Mouse (Mus musculus): ENCODE results near the gene Snap23. TPM values are rescaled to one million over a fixed set of nuclear protein-coding genes. Genes with fewer than 3 reads are reported as not detected.
A peak's percentile ranks its signal among the peaks of the same experiment; 100 is the strongest.

Snap23 gene
- total RNA-seq, 2 experiments from 2014 or later = 62.0 to 63.1 TPM

DNA sequence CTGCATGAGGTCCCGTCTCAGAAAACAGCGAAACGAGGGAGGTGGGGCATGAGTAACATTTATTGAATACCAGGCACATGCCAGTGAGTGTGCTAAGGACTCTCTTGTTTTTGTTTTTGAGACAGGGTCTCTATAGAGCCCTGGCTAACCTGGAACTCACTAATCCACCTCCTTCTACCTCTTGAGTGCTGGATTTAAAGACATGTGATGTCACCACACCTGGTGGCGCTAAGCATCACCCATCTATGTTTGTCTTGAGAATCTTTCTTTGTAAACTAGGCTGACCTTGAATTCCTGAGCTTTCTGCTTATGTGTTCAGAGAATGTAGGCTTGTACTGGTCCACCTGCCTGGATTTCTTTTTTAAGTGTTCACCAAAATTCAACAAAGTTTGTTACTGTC lies 10.3 kb downstream of the Snap23 start:
- no peak for DNase-seq (ENCODE audit: low spot score in 2 of 2)

DNA sequence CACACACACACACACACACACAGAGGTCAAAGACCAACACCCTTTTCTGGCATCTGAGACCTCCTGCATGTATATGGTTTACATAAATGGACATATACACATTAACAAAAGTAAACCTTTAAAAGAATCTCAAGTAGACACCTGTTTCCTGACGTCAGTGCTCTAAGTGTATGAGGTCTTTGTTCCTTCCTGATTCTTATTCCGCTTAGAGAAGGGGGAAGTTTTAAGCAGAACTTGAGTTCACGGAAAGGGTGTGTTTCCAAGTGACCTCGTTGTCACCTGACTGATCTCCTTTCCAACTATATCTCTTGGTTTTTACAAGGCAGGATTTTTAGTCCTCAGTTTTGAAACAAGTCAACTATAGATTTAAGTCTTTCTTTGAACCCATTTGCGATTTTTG lies 10.8 kb downstream of the Snap23 start:
- no peak for DNase-seq (ENCODE audit: low spot score in 2 of 2)

DNA sequence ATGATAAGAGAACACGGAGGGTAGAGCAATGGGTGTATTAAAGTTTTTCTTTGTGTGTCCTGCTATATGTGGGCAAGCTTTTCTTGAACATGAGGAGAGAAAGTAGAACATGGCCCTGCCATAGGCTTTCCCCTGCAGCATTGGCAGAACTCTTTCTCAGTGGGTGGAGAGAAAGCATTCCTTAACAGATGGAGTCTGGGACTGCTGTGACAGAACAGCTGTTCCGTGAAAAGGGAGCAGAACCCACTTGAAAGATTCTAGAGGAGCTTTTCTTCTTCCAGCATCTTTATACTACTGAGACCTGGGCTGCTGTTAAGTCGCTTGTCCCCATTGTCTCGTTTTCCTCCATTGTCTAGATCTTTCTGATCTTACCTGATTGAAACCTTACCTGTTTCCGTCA lies 22.3 kb downstream of the Snap23 start:
- no peak for DNase-seq (ENCODE audit: low spot score in 2 of 2)

DNA sequence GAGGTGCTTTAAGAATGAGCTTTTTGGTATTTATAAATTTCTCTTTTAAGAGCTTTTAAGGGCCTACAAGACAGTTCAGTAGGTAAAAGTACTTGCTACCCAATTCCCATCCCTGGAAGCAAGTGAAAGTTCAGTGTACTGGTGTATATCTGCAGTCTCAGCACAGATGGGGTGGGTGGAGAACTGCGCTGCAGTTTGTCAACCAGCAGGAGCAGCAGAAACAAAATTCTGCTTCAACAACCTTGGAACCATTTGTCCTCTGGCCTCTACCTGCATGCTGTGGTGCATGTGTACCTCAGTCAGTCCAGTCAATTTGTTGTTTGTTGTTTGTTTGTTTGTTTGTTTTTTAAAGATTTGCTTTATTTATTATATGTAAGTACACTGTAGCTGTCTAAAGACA lies 24.8 kb downstream of the Snap23 start:
- DNase-seq (ENCODE audit: low spot score in 2 of 2) = no peak

DNA sequence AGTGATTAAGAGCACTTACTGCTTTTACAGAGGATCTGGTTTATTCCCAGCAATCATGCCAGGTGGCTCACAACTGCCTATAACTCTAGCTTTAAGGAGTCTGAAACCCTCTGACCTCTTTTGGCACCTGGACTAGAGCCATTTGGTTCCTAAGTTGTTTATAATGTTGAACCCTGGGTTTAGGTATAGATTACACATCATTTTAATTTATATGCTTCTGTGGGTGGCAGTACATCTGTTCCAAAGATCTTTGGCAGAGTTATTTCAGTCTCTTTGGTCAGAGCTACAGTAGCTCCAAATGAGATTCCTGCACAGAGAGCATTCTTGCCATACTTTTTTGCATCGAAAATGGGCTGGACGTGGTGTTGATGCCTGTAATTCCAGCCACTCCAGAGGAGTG lies 30.3 kb downstream of the Snap23 start:
- DNase-seq (ENCODE audit: low spot score in 2 of 2) = no peak

DNA sequence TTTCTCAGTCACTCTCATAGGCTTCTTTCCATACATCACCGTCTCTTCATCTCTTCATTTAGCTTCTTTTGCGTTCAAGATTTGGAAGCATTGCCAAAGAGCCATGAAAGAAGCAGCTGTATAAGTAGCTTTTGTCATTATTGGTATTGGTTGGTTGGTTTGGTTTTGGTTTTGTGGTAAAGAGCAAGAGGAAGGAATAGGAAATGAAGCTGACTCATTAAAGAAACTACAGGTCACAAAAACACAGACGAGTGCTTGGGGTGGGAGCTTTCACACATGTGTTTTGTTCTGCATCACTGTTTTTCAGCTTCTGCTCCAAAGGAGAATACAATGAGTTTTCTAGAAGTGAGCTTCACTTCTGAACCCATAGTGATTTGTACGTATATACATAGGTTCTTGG lies 32.0 kb downstream of the Snap23 start:
- DNase-seq (ENCODE audit: low spot score in 2 of 2) = no peak

DNA sequence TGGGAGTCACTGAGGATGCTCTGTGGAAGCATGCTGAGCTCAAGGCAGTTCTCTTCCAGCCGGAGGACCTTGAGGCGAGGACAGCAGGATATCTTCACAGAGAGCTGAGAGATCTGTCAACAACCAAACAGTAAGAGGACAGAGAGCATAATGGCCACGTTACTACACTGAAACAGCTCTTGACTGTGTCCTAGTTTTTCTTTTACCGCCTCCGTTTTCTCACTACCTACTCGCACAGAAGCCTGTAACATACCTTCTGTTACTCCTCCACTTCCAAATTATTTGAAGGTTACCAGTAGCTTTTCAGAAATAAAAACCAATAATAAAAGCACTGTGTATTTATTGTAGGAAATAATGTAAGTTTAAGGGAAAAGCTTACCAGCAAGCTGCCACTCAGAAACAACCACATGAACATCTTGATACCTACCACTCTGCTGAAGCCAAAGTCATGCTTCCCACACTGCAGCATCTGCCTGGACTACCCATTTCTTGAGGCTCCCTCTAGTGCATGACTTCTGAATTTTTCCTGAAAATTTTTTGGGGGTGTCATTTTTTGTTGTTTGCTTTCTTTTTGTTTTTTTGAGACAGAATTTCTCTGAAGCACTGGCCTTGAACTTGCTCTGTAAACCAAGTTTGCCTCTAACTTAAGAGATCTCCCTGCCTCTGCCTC lies 38.7 kb downstream of the Snap23 start:
- DNase-seq (ENCODE audit: low spot score in 2 of 2) = no peak

DNA sequence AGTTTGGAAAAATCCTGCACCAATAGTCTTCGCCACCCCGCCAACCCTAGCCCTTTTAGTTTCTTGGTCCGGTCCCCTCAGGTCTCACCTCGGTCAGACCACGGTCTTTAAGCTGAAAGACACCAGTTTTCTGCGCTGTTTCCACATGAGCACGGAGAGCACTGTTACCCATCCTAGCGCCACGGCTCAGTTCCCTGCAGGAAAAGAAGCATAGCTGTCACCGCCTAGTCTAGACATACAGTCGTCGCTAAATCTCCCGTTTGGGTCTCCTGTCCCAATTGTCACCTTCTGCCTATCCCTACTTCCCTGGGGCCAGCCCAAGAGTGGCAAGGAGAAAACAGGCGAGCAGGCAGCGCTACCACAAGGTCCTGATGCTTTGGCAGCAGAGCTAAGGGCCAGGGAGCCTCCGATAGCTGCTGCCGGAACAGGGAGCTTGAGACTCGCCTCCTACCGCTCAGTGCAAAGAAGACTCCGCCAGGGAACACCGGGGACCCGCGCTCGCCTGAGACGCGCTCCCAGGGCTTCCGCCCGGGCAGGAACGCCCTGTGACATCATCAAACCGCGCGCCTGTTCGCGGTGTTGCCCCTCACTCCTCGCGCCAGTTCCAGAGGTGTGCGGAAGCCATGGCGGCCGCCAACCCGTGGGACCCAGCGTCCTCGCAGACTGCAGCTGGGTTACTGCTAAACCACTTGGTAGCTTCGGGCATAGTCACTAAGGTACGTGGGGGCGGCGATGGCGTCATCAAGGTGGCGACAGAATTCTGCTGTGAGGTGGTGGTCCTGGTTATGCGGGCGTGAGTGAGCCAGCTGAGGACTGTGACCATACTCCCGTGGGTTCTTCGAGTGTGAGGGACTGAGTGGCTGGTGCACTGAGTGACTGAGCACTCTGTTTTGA lies 41.6 kb downstream of the Snap23 start, which contains the start of the genes Haus2 and Lrrc57:
Gene Haus2 (plus strand): TSS at position 554 of the 894 bp plus-strand sequence.
Gene Lrrc57 (minus strand): TSS at position 691 of the 894 bp plus-strand sequence.
- peak; percentile 91 to 92 for DNase-seq (ENCODE audit: low spot score in 2 of 2)

DNA sequence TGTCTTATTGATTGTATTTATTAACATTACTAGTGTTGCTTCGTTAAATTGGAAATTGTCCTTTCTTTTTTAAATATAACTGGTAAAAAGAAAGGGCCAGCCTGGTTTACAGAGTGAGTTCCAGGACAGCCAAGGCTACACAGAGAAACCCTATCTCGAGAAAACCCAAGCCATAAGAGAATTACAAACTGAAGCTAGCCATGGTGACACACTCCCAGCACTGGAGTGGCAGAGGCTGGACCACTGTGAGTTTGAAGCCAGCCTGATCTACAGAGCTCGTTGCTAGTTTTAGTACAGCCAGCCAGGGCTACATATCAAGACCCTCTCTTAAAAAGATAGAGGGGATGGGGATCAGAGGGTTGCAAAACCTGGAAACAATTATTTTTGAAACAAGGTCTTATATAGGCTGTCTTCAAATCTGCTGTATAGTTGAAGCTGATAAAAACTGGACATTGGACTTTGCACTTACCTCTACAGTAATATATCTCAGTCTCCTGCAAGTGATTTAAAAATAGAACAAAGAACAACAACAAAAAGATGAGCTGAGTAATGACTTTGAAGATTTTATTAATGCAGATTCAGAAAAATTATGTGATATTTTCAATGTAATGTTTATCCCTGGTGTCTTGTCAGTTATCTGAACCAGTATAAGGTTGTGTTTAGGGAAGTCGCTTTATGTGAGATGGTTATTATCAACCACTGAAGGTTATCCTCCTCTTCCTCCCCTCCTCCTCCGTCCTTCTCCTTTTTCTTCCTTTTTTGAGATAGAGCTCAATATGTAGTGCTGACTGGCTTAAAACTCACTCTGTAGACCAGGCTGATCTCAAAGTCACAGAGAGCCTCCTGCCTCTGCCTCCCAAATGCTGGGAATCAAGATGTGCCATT lies 49.0 kb downstream of the Snap23 start:
- no peak for DNase-seq (ENCODE audit: low spot score in 2 of 2)

DNA sequence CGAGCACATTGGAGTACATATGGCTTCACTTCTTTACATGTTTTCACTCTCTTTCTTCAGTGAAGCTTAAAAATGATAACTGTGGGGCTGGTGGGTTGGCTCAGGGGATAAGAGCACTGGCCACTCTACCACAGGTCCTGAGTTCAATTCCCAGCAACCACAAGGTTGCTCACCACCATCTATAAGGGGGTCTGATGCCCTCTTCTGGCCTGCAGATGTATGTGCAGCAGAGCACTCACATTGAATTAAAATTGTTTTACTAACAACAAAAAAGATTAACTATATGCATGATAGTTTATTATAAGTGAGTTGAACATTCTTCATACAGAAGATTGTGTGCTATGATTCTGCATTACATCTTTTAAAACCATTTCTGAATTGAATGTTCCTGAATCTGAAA lies 52.1 kb downstream of the Snap23 start:
- no peak for DNase-seq (ENCODE audit: low spot score in 2 of 2)

DNA sequence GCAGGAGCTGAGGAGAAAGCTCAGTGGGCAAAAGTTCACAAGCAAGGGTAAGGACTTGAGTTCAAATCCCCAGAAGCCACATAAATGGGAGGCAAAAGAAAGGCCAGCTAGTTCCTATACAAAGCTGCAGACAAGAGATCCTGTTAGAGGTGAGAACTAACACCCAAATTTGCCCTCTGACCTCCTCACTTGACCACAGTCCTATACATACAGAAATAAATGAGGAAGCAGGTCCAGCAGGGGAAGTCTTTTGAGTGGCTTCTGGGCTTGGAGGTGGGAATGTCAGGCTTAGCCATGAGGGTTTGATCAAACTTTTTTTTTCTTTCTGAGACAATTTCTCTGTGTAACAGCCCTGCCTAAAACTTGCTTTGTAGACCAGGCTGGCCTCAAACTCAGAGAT lies 55.4 kb downstream of the Snap23 start:
- DNase-seq (ENCODE audit: low spot score in 2 of 2) = no peak

DNA sequence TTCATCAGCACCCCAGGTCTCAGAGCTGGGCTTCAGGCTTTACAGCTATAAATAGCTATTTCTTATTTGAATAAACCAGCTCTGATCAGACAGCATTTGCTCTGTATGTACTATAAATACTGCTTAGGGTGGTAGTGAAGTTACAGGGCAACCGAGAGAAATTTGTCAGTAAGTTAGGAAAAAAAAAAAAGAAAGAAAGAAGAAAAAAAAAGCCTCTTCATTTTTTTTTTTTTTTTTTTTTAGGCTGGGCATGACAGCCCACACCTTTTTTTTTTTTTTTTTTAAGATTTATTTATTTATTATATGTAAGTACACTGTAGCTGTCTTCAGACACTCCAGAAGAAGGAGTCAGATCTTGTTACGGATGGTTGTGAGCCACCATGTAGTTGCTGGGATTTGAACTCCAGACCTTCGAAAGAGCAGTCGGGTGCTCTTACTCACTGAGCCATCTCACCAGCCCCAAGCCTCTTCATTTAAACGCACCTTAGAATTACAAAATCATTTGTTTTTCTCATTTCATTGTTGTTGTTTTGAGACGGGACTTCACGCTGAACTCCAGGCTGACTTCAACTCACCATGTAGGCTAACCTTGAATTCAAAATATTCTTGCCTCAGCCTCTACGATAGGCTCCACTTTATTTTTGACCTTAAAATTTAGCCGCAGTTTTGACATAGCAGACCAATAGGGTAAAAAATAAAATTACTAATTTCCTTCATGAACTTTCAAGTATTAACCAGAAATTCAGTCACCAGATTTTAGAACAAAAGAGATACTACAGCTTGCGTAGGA lies 60.8 kb downstream of the Snap23 start:
- DNase-seq (ENCODE audit: low spot score in 2 of 2) = no peak

DNA sequence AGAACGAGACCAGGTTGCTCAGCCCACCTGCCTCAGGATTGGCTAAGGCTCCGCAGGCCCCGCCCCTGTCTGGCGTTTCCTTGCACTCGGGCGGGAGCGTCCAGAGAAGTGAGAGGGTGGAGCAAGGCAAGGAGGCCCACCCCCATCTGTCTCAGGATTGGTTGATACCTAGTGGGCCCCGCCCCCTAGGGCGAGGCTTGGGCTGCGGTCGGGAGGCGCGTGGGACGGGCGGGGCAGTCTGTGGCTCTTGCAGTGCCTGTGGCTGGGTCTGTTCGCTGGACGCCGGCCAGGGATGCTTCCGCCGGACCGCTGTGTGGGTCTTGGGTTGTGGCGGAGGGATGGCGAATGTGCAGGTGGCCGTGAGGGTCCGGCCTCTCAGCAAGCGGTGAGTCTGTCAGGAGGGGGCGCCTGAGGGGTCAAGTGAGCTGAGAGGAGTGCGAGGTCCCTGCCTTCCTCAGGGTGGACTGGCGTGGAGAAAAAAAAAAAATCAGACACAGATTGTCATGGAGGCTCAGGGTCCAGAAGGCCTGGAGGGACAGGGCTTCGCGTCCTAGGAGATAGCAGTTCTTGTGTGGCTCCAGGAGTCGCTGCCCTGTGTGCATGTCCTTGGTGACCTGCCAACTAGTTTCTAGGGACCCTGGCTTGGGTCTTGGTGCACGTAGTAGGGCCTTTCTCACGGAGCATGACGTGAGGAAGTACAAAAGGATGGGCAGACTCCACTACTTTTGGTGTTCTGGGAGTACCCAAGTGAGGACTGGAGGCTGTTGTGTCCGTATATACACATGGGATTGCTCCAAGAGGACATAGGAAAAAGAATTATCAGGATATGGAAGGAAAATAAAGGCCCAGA lies 61.6 kb downstream of the Snap23 start, which contains the start of gene Stard9:
Gene Stard9 (plus strand): TSS at position 236 of the 850 bp plus-strand sequence.
- DNase-seq (ENCODE audit: low spot score in 2 of 2) = peak; percentile 91 to 92

DNA sequence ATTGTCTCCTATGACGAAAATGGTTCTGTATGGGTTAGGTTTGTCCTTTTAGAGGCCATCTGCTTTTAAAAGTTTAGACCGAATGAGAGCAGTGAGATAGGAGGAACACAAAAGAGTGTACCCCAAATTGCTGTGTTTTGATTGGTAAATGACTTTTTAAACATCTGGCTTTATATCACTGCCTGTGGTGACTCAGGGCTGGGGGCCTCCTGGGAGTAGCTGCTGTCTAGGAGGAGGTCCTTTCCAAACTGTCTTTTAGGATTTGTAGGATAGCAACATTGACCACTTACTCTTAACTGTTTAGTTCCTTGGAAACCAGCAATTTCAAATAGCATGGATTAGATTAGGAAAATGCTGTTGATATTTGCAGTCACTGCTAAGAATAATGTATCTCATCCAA lies 62.8 kb downstream of the Snap23 start:
- DNase-seq (ENCODE audit: low spot score in 2 of 2) = no peak

DNA sequence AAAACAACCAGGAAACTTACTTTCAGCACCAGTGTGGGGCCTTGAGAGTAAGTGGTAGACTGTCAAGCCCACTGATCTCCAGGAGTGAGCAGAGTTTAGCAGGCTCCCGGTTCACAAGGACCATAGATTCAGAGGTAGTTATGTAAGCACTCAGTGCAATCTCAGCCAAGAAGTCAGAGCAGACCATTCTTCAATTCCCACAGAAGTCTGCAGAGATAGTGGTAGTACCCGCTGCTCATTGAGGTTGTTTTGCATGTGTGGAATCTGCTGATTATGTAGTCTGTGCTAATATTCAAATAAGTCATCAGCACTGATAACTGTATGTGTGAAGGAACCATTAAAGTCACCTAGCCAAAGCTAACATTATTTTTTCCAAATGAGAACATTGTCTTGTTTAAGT lies 63.2 kb downstream of the Snap23 start:
- no peak for DNase-seq (ENCODE audit: low spot score in 2 of 2)

DNA sequence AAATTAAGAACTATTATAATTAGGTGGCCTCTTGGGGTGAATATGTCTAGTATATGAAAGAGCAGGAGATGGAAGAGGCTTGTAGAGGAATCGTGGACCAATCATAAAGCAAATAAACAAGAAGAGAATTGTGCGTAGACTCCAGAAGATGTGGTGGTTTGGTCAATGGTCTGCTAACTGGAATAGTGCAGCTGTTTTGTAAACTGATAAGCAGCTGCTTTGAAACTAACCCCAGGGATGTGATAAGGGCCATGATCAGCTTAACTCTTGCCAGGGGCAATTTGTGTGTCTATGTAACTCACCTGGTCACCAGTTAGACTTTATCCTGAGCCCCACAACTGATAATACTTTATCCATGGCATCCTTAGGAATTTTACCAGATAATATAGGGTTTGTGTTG lies 64.0 kb downstream of the Snap23 start:
- DNase-seq (ENCODE audit: low spot score in 2 of 2) = no peak

DNA sequence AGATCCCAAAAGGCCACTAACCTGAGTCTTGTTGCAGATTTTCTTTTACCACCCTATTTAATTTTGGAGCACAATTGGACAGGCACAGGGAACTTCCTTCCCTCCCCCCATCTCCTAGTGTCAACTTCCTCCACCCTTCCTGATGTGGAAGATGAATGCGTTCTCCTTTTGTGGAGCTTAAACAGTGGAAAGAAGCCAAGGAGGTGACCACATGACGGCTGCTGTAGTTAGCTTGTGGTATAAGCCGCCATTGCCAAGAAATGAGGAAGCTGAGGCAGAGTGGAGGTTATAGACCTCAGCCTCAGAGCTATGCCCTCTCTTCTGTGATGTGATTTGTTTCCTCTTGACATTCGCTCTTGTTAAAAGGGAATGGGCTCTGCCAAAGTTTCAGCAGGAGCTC lies 64.5 kb downstream of the Snap23 start:
- DNase-seq (ENCODE audit: low spot score in 2 of 2) = no peak

DNA sequence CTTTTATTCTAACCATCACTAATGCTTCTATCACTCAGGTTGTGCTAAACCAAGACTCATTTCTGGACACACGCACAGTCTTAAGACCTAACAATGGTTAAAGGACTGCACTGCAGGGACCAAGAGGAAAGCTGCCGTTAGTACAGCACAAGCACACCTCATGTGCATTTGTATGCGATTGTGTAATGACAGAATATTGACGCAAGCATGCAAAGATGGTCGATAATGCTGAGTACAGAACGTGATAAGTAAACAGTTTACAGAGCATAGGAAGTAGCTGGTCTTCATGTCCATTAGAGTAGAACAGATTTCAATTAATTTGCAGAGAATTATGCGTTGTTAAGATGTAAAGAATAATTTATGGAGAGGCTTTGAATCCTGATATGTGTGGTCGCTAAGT lies 73.4 kb downstream of the Snap23 start:
- no peak for DNase-seq (ENCODE audit: low spot score in 2 of 2)

DNA sequence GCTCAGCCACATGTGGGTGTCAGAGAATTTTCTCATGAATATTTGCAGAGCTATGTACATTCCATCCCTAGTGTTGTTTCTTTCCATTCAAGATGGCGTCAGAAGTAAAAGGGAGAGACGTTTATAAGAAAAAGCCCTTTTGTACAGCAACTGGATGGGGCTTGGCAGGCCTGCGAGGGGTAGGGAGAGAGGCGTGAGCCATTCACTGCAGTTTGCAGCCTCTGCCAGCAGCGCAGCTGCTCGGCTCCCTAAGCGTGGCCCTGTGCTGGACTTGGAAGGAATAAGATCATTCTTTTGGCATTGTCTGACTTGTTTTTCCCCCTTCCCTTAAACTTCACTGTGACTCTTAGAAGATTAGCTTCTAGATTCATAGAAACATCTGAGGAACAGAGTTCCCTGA lies 76.4 kb downstream of the Snap23 start:
- DNase-seq (ENCODE audit: low spot score in 2 of 2) = no peak

DNA sequence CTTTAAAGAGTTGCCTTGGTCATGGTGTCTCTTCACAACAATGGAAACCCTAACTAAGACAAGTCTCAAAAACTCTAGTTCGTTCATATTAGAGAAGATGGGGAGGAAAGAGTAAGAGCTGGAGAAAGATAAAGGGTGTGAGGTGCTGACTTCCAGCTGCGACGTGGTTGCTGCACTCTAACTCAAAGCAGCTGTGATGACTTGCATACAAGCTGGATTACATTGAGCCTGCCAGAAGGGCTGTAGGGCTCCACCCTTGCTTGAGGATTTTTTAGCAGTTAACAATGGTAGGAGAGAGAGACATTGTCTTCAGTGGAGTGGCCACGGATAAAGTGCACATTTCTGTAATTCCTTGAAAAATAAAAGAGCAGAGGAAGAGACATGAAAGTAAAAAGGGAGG lies 79.3 kb downstream of the Snap23 start:
- no peak for DNase-seq (ENCODE audit: low spot score in 2 of 2)
